Mouse (Mus musculus) liver, embryonic 16.5 days (tissue): ENCODE data around the gene Plekha5. TPM values are rescaled to one million over a fixed set of nuclear protein-coding genes. Genes with fewer than 3 reads are reported as not detected.
A peak's percentile ranks its signal among the peaks of the same experiment; 100 is the strongest.

Experiments used
- ATAC-seq: fragments of 200-750 bp; cut with Nextera tagmentation; 2 replicates; pipeline ENCODE4 v1.8.0; 2017; ENCODE audit warnings: low read depth, mild to moderate bottlenecking, moderate number of reproducible peaks, moderate library complexity
- H3K27ac ChIP-seq: fragments of 300-500 bp; sonication (generic); 2 replicates; pipeline ENCODE4 v1.5.1; 2014; ENCODE audit warnings: mild to moderate bottlenecking, low read length
- H3K27me3 ChIP-seq: fragments of 300-500 bp; sonication (generic); 2 replicates; pipeline ENCODE4 v1.6.1; 2014; ENCODE audit warnings: low read depth, low read length, mixed read lengths; ENCODE audit not compliant: control insufficient read depth, insufficient read depth
- H3K36me3 ChIP-seq: fragments of 300-500 bp; sonication (generic); 2 replicates; pipeline ENCODE4 v1.6.1; 2014; ENCODE audit warnings: mild to moderate bottlenecking; ENCODE audit not compliant: control insufficient read depth, insufficient read depth
- H3K4me1 ChIP-seq: fragments of 300-500 bp; sonication (generic); 2 replicates; pipeline ENCODE4 v1.6.1; 2014; ENCODE audit warnings: low read depth, low read length, mixed read lengths; ENCODE audit not compliant: control insufficient read depth
- H3K4me2 ChIP-seq: fragments of 300-500 bp; sonication (generic); 2 replicates; pipeline ENCODE4 v1.6.1; 2014; ENCODE audit warnings: low read depth, low read length, mixed read lengths
- H3K4me3 ChIP-seq: fragments of 300-500 bp; sonication (generic); 2 replicates; pipeline ENCODE4 v1.5.1; 2014; ENCODE audit warnings: low read depth, mild to moderate bottlenecking, low read length
- H3K9ac ChIP-seq: fragments of 300-500 bp; sonication (generic); 2 replicates; pipeline ENCODE4 v1.6.1; 2014; ENCODE audit warnings: low read depth, low read length
- H3K9me3 ChIP-seq: fragments of 300-500 bp; sonication (generic); replicated peaks from 2 replicates; pipeline ENCODE4 v1.6.1; 2016; ENCODE audit warnings: low read length; ENCODE audit not compliant: control insufficient read depth
- WGBS: fragments of 180-500 bp; shearing (Covaris S2); extraction: QIAGEN DNeasy Blood & Tissue Kit; methylation state at CpG from one replicate; pipeline ENCODE4 v1.1.7; 2014; ENCODE audit not compliant: insufficient replicate concordance; 5-methylcytosine and 5-hydroxymethylcytosine counted together
- polyA plus RNA-seq: library from polyadenylated mRNA; unstranded; fragments of >200 nt; fragmentation: Nextera tagmentation; extraction: Ambion mirVana; gene quantifications from 2 replicates; pipeline ENCODE4 v1.2.1, GENCODE M21; 2015

Gene Plekha5
- polyA plus RNA-seq, 1 experiment from 2014 or later: 5.5 TPM

- 80% methylated on average over 5 of the region's 5 CpGs for WGBS
- H3K4me1 ChIP-seq: no peaks in the 10 kb centered on the region
- H3K9ac ChIP-seq: no peak overlapping the region
- H3K9me3 ChIP-seq: no peaks in the 10 kb centered on the region
- no peaks in the 10 kb centered on the region for H3K36me3 ChIP-seq
- H3K4me2 ChIP-seq: no peak overlapping the region
- no peak overlapping the region for H3K4me3 ChIP-seq
- no peaks in the 10 kb centered on the region for H3K27me3 ChIP-seq
- no peak for ATAC-seq
- no peak overlapping the region for H3K27ac ChIP-seq
Observed at GRCm38 (mm10) chr6:140478943-140479342, 55.1 kb downstream of the Plekha5 start.

DNA sequence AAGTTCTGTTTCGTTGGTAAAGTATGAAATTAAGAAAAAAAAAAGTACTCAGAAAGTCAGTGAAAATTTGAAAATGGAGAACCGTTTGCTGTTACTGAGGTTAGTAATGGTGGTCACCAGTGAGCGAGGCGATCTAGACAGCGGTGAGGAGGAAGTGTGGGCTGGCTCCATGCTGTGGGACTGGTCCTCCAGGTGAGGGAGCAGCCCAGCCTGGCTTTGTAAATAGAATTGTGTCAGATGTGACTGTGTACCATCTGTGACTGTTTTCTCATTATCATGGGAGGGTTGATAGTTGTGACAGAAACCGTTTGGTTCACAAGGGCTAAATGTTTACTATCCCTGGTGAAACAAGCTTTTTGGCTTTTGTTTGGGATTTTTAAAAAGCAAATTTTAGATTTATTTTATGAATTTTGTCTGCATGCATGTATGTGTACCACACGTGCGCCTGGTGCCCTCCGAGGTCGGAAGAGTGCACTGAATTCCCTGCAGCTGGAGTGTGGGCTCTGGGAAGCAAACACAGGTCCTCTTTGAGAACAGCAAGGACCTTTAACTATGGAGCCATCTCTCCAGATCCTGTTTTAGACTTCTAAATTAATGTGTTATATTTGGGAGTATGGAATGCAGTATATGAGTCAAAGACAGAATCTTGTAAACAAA, 56.7 kb downstream of the Plekha5 start:
- H3K4me2 ChIP-seq: no peak overlapping the region
- no peaks in the 10 kb centered on the region for H3K36me3 ChIP-seq
- H3K9me3 ChIP-seq: no peaks in the 10 kb centered on the region
- H3K4me3 ChIP-seq: no peak overlapping the region
- no peaks in the 10 kb centered on the region for H3K4me1 ChIP-seq
- no peak overlapping the region for H3K27ac ChIP-seq
- no peak for ATAC-seq
- 70% methylated on average over 10 of the region's 10 CpGs for WGBS
- no peak overlapping the region for H3K9ac ChIP-seq
- no peaks in the 10 kb centered on the region for H3K27me3 ChIP-seq

- no peak overlapping the region for H3K9ac ChIP-seq
- no peak overlapping the region for H3K4me3 ChIP-seq
- no peaks in the 10 kb centered on the region for H3K9me3 ChIP-seq
- no peaks in the 10 kb centered on the region for H3K36me3 ChIP-seq
- H3K4me1 ChIP-seq: no peaks in the 10 kb centered on the region
- H3K4me2 ChIP-seq: no peak overlapping the region
- no peaks in the 10 kb centered on the region for H3K27me3 ChIP-seq
- no peak overlapping the region for H3K27ac ChIP-seq
- no peak for ATAC-seq
- 48% methylated on average over 7 of the region's 7 CpGs for WGBS
Observed at GRCm38 (mm10) chr6:140481701-140482460, 58.0 kb downstream of the Plekha5 start.

DNA sequence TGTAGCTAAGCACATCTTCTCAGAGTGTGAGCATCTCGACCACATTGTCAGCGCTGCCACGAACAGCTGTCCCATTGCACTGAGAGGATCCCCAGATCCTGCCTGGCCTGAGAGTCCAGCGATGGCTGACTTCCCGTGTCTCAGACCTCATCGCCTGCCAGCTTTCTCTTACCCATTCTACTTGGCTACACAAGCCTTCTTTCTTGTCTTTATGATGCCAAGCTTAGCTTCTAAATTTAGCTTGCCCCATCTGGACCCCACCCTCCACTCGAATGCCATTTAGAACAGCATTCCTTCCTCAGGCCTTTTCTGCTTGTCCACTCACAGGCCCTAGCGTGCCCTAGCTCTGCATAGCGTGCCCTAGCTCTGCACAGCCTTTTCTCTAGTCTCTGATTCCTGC, 60.3 kb downstream of the Plekha5 start:
- WGBS: 72% methylated on average over 9 of the region's 9 CpGs
- no peaks in the 10 kb centered on the region for H3K36me3 ChIP-seq
- no peaks in the 10 kb centered on the region for H3K9me3 ChIP-seq
- H3K4me3 ChIP-seq: no peak overlapping the region
- H3K4me1 ChIP-seq: no peaks in the 10 kb centered on the region; the same call in none of the 2 replicates
- no peak overlapping the region for H3K9ac ChIP-seq
- H3K27ac ChIP-seq: no peak overlapping the region
- H3K27me3 ChIP-seq: no peaks in the 10 kb centered on the region
- no peak overlapping the region for H3K4me2 ChIP-seq
- ATAC-seq: no peak

DNA sequence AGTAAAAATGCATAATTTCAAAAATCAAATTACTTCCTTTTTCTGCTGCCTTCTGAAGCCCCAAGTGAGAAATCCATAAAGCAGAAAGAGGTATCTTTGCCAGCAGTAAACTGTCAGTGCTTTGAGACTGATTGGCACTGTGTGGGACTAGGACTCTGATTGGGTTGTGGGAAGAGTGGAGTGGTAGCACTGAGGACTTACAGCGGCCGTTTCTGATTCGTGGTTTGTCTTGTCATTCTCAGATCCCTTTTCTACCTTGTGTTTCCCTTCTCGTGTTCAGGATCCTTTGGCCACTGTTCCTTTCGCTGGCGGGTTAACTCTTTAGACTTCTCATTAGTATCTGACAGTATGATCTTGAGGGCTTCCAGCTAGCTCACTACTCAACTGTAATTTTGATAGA, 61.8 kb downstream of the Plekha5 start:
- no peak overlapping the region for H3K9ac ChIP-seq
- H3K27me3 ChIP-seq: no peaks in the 10 kb centered on the region
- H3K4me1 ChIP-seq: peaks cover 3% of the 10 kb centered on the region
- H3K4me3 ChIP-seq: no peak overlapping the region
- H3K36me3 ChIP-seq: no peaks in the 10 kb centered on the region
- WGBS: 53% methylated on average over 6 of the region's 6 CpGs
- ATAC-seq: no peak
- H3K27ac ChIP-seq: no peak overlapping the region
- H3K4me2 ChIP-seq: no peak overlapping the region
- H3K9me3 ChIP-seq: no peaks in the 10 kb centered on the region

DNA sequence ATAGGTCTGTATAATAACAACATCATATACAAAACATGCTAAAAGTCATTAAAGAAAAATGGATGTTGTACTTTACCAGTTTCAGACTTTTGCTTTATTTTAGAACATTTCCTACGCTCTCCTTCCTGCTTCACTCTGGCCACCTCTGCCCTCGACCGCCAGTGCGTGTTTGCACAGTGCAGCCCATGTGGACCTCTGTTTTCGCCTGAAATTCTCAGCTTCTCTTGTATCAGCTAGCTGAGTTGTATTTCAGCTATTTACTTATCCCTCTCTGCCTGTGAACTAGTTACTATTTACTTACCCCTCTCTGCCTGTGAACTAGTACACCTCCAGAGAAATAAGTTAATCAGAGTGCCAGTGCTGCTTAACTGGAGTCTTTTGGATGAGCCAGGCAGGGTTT, 62.8 kb downstream of the Plekha5 start:
- Histone ChIP-seq H3K4me2 (no peak overlapping the region), H3K9ac (no peak overlapping the region), H3K36me3 (no peaks in the 10 kb centered on the region), H3K27me3 (no peaks in the 10 kb centered on the region), H3K27ac (peak overlapping the region; percentile 71), H3K9me3 (no peaks in the 10 kb centered on the region), H3K4me3 (no peak overlapping the region), H3K4me1 (peaks cover 3% of the 10 kb centered on the region)
- ATAC-seq: peak; percentile 77
- WGBS: 71% methylated on average over 5 of the region's 5 CpGs

GRCm38 (mm10) chr6:140487489-140487888, 63.6 kb downstream of the Plekha5 start:
- WGBS: 73% methylated on average over 6 of the region's 6 CpGs
- no peak for ATAC-seq
- H3K4me2 ChIP-seq: no peak overlapping the region
- H3K27ac ChIP-seq: no peak overlapping the region
- no peaks in the 10 kb centered on the region for H3K9me3 ChIP-seq
- H3K36me3 ChIP-seq: no peaks in the 10 kb centered on the region
- H3K27me3 ChIP-seq: no peaks in the 10 kb centered on the region
- H3K4me1 ChIP-seq: peaks cover 3% of the 10 kb centered on the region
- no peak overlapping the region for H3K9ac ChIP-seq
- no peak overlapping the region for H3K4me3 ChIP-seq

DNA sequence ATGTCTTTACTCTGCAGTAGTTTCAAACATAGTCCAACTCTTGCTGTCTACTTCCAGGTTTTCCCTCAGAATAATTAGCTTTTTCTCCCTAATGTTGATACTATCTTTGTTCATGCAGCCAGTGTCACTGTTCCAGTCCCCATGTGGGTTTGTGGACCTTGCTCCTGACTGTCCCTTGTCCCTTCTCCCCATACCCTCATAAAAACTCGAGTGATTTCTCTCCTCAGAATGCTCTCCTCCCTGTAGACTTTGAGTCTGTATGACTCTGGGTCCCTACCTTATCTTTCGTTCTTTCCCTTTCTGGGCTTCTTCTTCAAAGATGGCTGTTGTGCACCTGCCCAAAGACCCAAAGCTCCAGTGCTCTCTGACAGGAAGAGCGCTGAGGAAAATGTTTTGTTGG, 64.8 kb downstream of the Plekha5 start:
- H3K9ac ChIP-seq: no peak overlapping the region
- H3K9me3 ChIP-seq: no peaks in the 10 kb centered on the region
- no peak for ATAC-seq
- H3K27ac ChIP-seq: no peak overlapping the region
- H3K4me1 ChIP-seq: peaks cover 3% of the 10 kb centered on the region
- H3K27me3 ChIP-seq: no peaks in the 10 kb centered on the region
- H3K36me3 ChIP-seq: no peaks in the 10 kb centered on the region
- WGBS: 50% methylated on average over 3 of the region's 3 CpGs
- H3K4me2 ChIP-seq: no peak overlapping the region
- no peak overlapping the region for H3K4me3 ChIP-seq

DNA sequence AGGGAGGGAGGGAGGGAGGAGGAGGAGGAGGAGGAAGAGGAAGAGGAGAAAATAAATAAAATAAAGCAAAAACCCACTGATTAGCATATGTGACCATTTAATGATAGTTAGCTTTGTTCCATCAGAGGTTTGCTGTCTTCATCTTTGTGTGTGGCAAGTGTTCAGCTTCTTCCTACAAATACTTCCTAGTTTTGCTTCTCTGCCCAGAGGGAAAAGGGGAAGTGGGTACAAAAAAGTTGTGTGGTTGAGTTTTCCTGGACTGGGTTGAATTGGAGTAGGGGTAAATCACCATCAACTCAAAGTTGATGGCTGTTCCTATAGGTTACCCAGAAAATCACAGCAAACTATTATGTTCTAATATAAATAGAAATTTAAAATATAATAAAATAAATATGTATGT, 65.7 kb downstream of the Plekha5 start:
- no peak for ATAC-seq
- Histone ChIP-seq H3K4me2 (no peak overlapping the region), H3K4me3 (no peak overlapping the region), H3K27me3 (no peaks in the 10 kb centered on the region), H3K9me3 (no peaks in the 10 kb centered on the region), H3K9ac (no peak overlapping the region), H3K36me3 (no peaks in the 10 kb centered on the region), H3K27ac (no peak overlapping the region), H3K4me1 (peaks cover 3% of the 10 kb centered on the region)
